Mouse (Mus musculus): ENCODE results near the gene Sox5. TPM values are rescaled to one million over a fixed set of nuclear protein-coding genes. Genes with fewer than 3 reads are reported as not detected.

The Sox5 gene
- polyA plus RNA-seq, 1 experiment from 2014 or later: 43.3 TPM

GRCm38 (mm10) chr6:144711841-144712240 is 69.9 kb downstream of the Sox5 start:
- Histone ChIP-seq H3K27ac (ENCODE audit: low read length) (no peak overlapping the region), H3K4me3 (ENCODE audit: low read depth, low read length) (no peak overlapping the region), H3K27me3 (ENCODE audit: control insufficient read depth, insufficient read depth, low read depth, low read length) (no peaks in the 10 kb centered on the region), H3K36me3 (ENCODE audit: control insufficient read depth, insufficient read depth, low read length) (no peaks in the 10 kb centered on the region), H3K9ac (ENCODE audit: low read depth, low read length) (no peak overlapping the region), H3K9me3 (replicated peaks; ENCODE audit: control insufficient read depth, low read length, poor library complexity, severe bottlenecking) (no peaks in the 10 kb centered on the region), H3K4me1 (ENCODE audit: control insufficient read depth, insufficient read depth, low read length) (0 out of 2 replicates have a peak, but pooled peaks cover 5% of the 10 kb centered on the region), H3K4me2 (ENCODE audit: low read length) (peak overlapping the region; percentile 15; the same call in 1 of the 2 replicates)
- WGBS: 34% methylated on average over 9 of the region's 9 CpGs
- no peak for ATAC-seq

- H3K9me3 ChIP-seq (replicated peaks; ENCODE audit: control insufficient read depth, low read length, poor library complexity, severe bottlenecking): no peaks in the 10 kb centered on the region
- 0 out of 2 replicates have a peak, but pooled peaks cover 5% of the 10 kb centered on the region for H3K4me1 ChIP-seq (ENCODE audit: control insufficient read depth, insufficient read depth, low read length)
- H3K4me2 ChIP-seq (ENCODE audit: low read length): no peak overlapping the region
- H3K9ac ChIP-seq (ENCODE audit: low read depth, low read length): no peak overlapping the region
- H3K36me3 ChIP-seq (ENCODE audit: control insufficient read depth, insufficient read depth, low read length): no peaks in the 10 kb centered on the region
- no peaks in the 10 kb centered on the region for H3K27me3 ChIP-seq (ENCODE audit: control insufficient read depth, insufficient read depth, low read depth, low read length)
- no peak overlapping the region for H3K27ac ChIP-seq (ENCODE audit: low read length)
- WGBS: 72% methylated on average over 5 of the region's 5 CpGs
- no peak overlapping the region for H3K4me3 ChIP-seq (ENCODE audit: low read depth, low read length)
- ATAC-seq: no peak
These were observed 71.0 kb downstream of the Sox5 start for GRCm38 (mm10) chr6:144710816-144711215.

- 0 out of 2 replicates have a peak, but pooled peaks cover 5% of the 10 kb centered on the region for H3K4me1 ChIP-seq (ENCODE audit: control insufficient read depth, insufficient read depth, low read length)
- H3K36me3 ChIP-seq (ENCODE audit: control insufficient read depth, insufficient read depth, low read length): no peaks in the 10 kb centered on the region
- H3K27ac ChIP-seq (ENCODE audit: low read length): no peak overlapping the region
- ATAC-seq: no peak
- H3K4me2 ChIP-seq (ENCODE audit: low read length): no peak overlapping the region
- no peak overlapping the region for H3K9ac ChIP-seq (ENCODE audit: low read depth, low read length)
- H3K27me3 ChIP-seq (ENCODE audit: control insufficient read depth, insufficient read depth, low read depth, low read length): no peaks in the 10 kb centered on the region
- 51% methylated on average over 9 of the region's 9 CpGs for WGBS
- H3K9me3 ChIP-seq (replicated peaks; ENCODE audit: control insufficient read depth, low read length, poor library complexity, severe bottlenecking): no peaks in the 10 kb centered on the region
- no peak overlapping the region for H3K4me3 ChIP-seq (ENCODE audit: low read depth, low read length)
These were observed 72.1 kb downstream of the Sox5 start for GRCm38 (mm10) chr6:144709614-144710180.

GRCm38 (mm10) chr6:144708410-144708809 is 73.4 kb downstream of the Sox5 start:
- Histone ChIP-seq H3K27ac (ENCODE audit: low read length) (no peak overlapping the region), H3K4me1 (ENCODE audit: control insufficient read depth, insufficient read depth, low read length) (0 out of 2 replicates have a peak, but pooled peaks cover 5% of the 10 kb centered on the region), H3K9me3 (replicated peaks; ENCODE audit: control insufficient read depth, low read length, poor library complexity, severe bottlenecking) (no peaks in the 10 kb centered on the region; the same call in 1 of the 2 replicates), H3K4me3 (ENCODE audit: low read depth, low read length) (no peak overlapping the region), H3K36me3 (ENCODE audit: control insufficient read depth, insufficient read depth, low read length) (no peaks in the 10 kb centered on the region), H3K27me3 (ENCODE audit: control insufficient read depth, insufficient read depth, low read depth, low read length) (no peaks in the 10 kb centered on the region), H3K9ac (ENCODE audit: low read depth, low read length) (no peak overlapping the region), H3K4me2 (ENCODE audit: low read length) (no peak overlapping the region)
- ATAC-seq: no peak
- 70% methylated on average over 4 of the region's 4 CpGs for WGBS

GRCm38 (mm10) chr6:144707976-144708375 is 73.8 kb downstream of the Sox5 start:
- Histone ChIP-seq H3K27me3 (ENCODE audit: control insufficient read depth, insufficient read depth, low read depth, low read length) (no peaks in the 10 kb centered on the region), H3K9me3 (replicated peaks; ENCODE audit: control insufficient read depth, low read length, poor library complexity, severe bottlenecking) (no peaks in the 10 kb centered on the region; the same call in 1 of the 2 replicates), H3K4me1 (ENCODE audit: control insufficient read depth, insufficient read depth, low read length) (0 out of 2 replicates have a peak, but pooled peaks cover 5% of the 10 kb centered on the region), H3K4me3 (ENCODE audit: low read depth, low read length) (no peak overlapping the region), H3K27ac (ENCODE audit: low read length) (no peak overlapping the region), H3K36me3 (ENCODE audit: control insufficient read depth, insufficient read depth, low read length) (no peaks in the 10 kb centered on the region), H3K4me2 (ENCODE audit: low read length) (no peak overlapping the region), H3K9ac (ENCODE audit: low read depth, low read length) (no peak overlapping the region)
- 86% methylated on average over 1 of the region's 1 CpGs for WGBS
- no peak for ATAC-seq

- 95% methylated on average over 5 of the region's 5 CpGs for WGBS
- Histone ChIP-seq H3K36me3 (ENCODE audit: control insufficient read depth, insufficient read depth, low read length) (no peaks in the 10 kb centered on the region), H3K4me3 (ENCODE audit: low read depth, low read length) (no peak overlapping the region), H3K27ac (ENCODE audit: low read length) (no peak overlapping the region), H3K4me2 (ENCODE audit: low read length) (no peak overlapping the region), H3K4me1 (ENCODE audit: control insufficient read depth, insufficient read depth, low read length) (no peaks in the 10 kb centered on the region), H3K27me3 (ENCODE audit: control insufficient read depth, insufficient read depth, low read depth, low read length) (no peaks in the 10 kb centered on the region), H3K9me3 (replicated peaks; ENCODE audit: control insufficient read depth, low read length, poor library complexity, severe bottlenecking) (no peaks in the 10 kb centered on the region; the same call in 1 of the 2 replicates), H3K9ac (ENCODE audit: low read depth, low read length) (no peak overlapping the region)
- no peak for ATAC-seq
These were observed 76.8 kb downstream of the Sox5 start for GRCm38 (mm10) chr6:144704962-144705361.

GRCm38 (mm10) chr6:144695660-144696059 is 86.1 kb downstream of the Sox5 start:
- 81% methylated on average over 4 of the region's 4 CpGs for WGBS
- no peak overlapping the region for H3K27ac ChIP-seq (ENCODE audit: low read length)
- H3K4me2 ChIP-seq (ENCODE audit: low read length): no peak overlapping the region

GRCm38 (mm10) chr6:144693211-144693899 is 88.4 kb downstream of the Sox5 start:
- H3K9me3 ChIP-seq (replicated peaks; ENCODE audit: control insufficient read depth, low read length, poor library complexity, severe bottlenecking): no peaks in the 10 kb centered on the region
- no peaks in the 10 kb centered on the region for H3K36me3 ChIP-seq (ENCODE audit: control insufficient read depth, insufficient read depth, low read length)
- H3K4me1 ChIP-seq (ENCODE audit: control insufficient read depth, insufficient read depth, low read length): no peaks in the 10 kb centered on the region
- H3K4me3 ChIP-seq (ENCODE audit: low read depth, low read length): no peak overlapping the region
- H3K9ac ChIP-seq (ENCODE audit: low read depth, low read length): no peak overlapping the region
- H3K27ac ChIP-seq (ENCODE audit: low read length): no peak overlapping the region
- H3K27me3 ChIP-seq (ENCODE audit: control insufficient read depth, insufficient read depth, low read depth, low read length): no peaks in the 10 kb centered on the region
- no peak overlapping the region for H3K4me2 ChIP-seq (ENCODE audit: low read length)
- no peak for ATAC-seq
- WGBS: 89% methylated on average over 7 of the region's 7 CpGs

More at GRCm38 (mm10) chr6:144695660-144696059, 86.1 kb downstream of the Sox5 start:
- Histone ChIP-seq H3K27me3 (ENCODE audit: control insufficient read depth, insufficient read depth, low read depth, low read length) (no peaks in the 10 kb centered on the region), H3K36me3 (ENCODE audit: control insufficient read depth, insufficient read depth, low read length) (no peaks in the 10 kb centered on the region), H3K4me3 (ENCODE audit: low read depth, low read length) (no peak overlapping the region), H3K9ac (ENCODE audit: low read depth, low read length) (no peak overlapping the region), H3K4me1 (ENCODE audit: control insufficient read depth, insufficient read depth, low read length) (no peaks in the 10 kb centered on the region), H3K9me3 (replicated peaks; ENCODE audit: control insufficient read depth, low read length, poor library complexity, severe bottlenecking) (no peaks in the 10 kb centered on the region)
- ATAC-seq: no peak

GRCm38 (mm10) chr6:144691298-144692041 is 90.3 kb downstream of the Sox5 start:
- ATAC-seq: no peak
- WGBS: 79% methylated on average over 7 of the region's 7 CpGs
- H3K4me1 ChIP-seq (ENCODE audit: control insufficient read depth, insufficient read depth, low read length): no peaks in the 10 kb centered on the region

More at GRCm38 (mm10) chr6:144691298-144692041, 90.3 kb downstream of the Sox5 start:
- no peaks in the 10 kb centered on the region for H3K27me3 ChIP-seq (ENCODE audit: control insufficient read depth, insufficient read depth, low read depth, low read length)
- no peaks in the 10 kb centered on the region for H3K36me3 ChIP-seq (ENCODE audit: control insufficient read depth, insufficient read depth, low read length)
- H3K9ac ChIP-seq (ENCODE audit: low read depth, low read length): no peak overlapping the region
- no peak overlapping the region for H3K27ac ChIP-seq (ENCODE audit: low read length)
- H3K9me3 ChIP-seq (replicated peaks; ENCODE audit: control insufficient read depth, low read length, poor library complexity, severe bottlenecking): no peaks in the 10 kb centered on the region
- no peak overlapping the region for H3K4me2 ChIP-seq (ENCODE audit: low read length)
- no peak overlapping the region for H3K4me3 ChIP-seq (ENCODE audit: low read depth, low read length)

Measured in midbrain, embryonic 16.5 days (tissue).